Mouse (Mus musculus): ENCODE data around the gene Zfp398. TPM values are rescaled to one million over a fixed set of nuclear protein-coding genes. Genes with fewer than 3 reads are reported as not detected.

Gene Zfp398
- polyA plus RNA-seq, 1 experiment from 2014 or later, result 2.8 TPM

DNA sequence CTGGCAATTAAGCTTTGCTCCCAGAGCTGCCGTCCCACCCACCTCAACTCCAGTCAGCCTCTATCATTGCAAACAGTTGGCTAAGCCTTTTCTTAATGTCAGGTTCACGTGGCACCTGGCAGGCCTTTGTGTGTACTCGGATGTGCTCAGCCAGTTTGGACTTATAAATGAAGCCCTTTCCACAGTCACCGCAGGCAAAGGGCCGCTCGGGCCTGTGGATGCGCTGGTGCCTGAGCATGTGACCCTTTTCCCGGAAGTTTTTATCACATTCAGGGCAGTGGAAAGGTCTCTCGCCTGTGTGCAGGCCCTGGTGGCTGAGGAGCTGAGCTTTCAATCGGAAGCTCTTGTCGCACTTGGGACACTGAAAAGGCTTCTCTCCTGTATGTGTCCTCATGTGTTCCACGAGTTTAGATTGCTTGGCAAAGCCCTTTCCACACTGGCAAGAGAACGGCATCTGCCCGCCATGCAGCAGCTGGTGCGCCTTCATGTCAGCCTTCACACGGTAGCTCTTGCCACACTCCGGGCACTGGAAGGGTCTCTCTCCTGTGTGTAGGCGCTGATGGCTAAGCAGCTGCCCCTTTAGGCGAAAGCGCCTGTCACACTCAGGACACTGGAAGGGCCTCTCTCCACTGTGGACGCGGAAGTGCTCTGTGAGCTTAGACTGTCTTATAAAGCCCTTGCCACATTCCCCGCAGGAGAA is 15.7 kb upstream of the Zfp398 start:
- Histone ChIP-seq H3K27me3 (replicated peaks; ENCODE audit: control insufficient read depth, insufficient read depth, low read length) (no peaks in the 10 kb centered on the region), H3K9me3 (ENCODE audit: control insufficient read depth) (no peaks in the 10 kb centered on the region), H3K36me3 (ENCODE audit: control insufficient read depth, insufficient read depth) (peaks cover 26% of the 10 kb centered on the region), H3K27ac (ENCODE audit: low read depth, low read length) (no peak overlapping the region), H3K9ac (ENCODE audit: low read depth, low read length) (no peak overlapping the region), H3K4me1 (replicated peaks; ENCODE audit: control insufficient read depth, insufficient read depth, low read length) (no peaks in the 10 kb centered on the region), H3K4me2 (replicated peaks; ENCODE audit: low read depth) (no peak overlapping the region), H3K4me3 (ENCODE audit: low read depth, low read length) (no peak overlapping the region)
- 92% methylated on average over 23 of the region's 23 CpGs for WGBS
- no peak for ATAC-seq
- TF ChIP-seq CTCF (IDR thresholded peaks at IDR 0.05; ENCODE audit: low read depth), result no peak

DNA sequence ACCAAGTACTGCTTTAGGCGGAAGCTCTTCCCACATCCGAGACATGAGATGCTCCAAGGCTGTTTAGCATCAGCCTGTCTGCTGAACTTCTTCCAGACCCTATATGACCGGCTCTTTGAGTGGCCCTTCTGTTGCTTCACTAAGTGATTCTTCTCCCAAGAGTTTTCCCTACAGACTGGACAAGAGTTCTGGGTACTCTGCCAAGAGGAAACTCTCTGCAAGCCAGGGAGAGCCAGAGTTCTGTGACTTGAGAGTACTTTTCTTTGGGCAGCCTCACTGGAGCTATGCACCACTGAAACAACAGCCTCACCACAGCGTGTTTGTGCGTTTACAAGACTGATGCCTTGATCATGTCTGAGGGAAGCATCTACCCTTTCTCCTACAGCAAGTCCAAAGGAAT is 14.2 kb upstream of the Zfp398 start:
- Histone ChIP-seq H3K27me3 (replicated peaks; ENCODE audit: control insufficient read depth, insufficient read depth, low read length) (no peaks in the 10 kb centered on the region), H3K27ac (ENCODE audit: low read depth, low read length) (no peak overlapping the region), H3K9me3 (ENCODE audit: control insufficient read depth) (no peaks in the 10 kb centered on the region), H3K4me1 (replicated peaks; ENCODE audit: control insufficient read depth, insufficient read depth, low read length) (no peaks in the 10 kb centered on the region), H3K9ac (ENCODE audit: low read depth, low read length) (no peak overlapping the region), H3K36me3 (ENCODE audit: control insufficient read depth, insufficient read depth) (peaks cover 28% of the 10 kb centered on the region), H3K4me2 (replicated peaks; ENCODE audit: low read depth) (no peak overlapping the region), H3K4me3 (ENCODE audit: low read depth, low read length) (no peak overlapping the region)
- ATAC-seq, result no peak
- WGBS, result 82% methylated on average over 5 of the region's 5 CpGs
- no peak for TF ChIP-seq CTCF (IDR thresholded peaks at IDR 0.05; ENCODE audit: low read depth)

GRCm38 (mm10) chr6:47821776-47822175 is 13.7 kb upstream of the Zfp398 start:
- TF ChIP-seq CTCF (IDR thresholded peaks at IDR 0.05; ENCODE audit: low read depth), result no peak
- H3K36me3 ChIP-seq (ENCODE audit: control insufficient read depth, insufficient read depth), result peaks cover 28% of the 10 kb centered on the region
- no peaks in the 10 kb centered on the region for H3K9me3 ChIP-seq (ENCODE audit: control insufficient read depth)
- H3K4me1 ChIP-seq (replicated peaks; ENCODE audit: control insufficient read depth, insufficient read depth, low read length), result no peaks in the 10 kb centered on the region
- H3K27ac ChIP-seq (ENCODE audit: low read depth, low read length), result no peak overlapping the region
- no peak for ATAC-seq
- no peak overlapping the region for H3K4me3 ChIP-seq (ENCODE audit: low read depth, low read length)
- 93% methylated on average over 6 of the region's 6 CpGs for whole genome bisulfite sequencing
- H3K27me3 ChIP-seq (replicated peaks; ENCODE audit: control insufficient read depth, insufficient read depth, low read length), result no peaks in the 10 kb centered on the region
- no peak overlapping the region for H3K4me2 ChIP-seq (replicated peaks; ENCODE audit: low read depth)
- H3K9ac ChIP-seq (ENCODE audit: low read depth, low read length), result no peak overlapping the region

DNA sequence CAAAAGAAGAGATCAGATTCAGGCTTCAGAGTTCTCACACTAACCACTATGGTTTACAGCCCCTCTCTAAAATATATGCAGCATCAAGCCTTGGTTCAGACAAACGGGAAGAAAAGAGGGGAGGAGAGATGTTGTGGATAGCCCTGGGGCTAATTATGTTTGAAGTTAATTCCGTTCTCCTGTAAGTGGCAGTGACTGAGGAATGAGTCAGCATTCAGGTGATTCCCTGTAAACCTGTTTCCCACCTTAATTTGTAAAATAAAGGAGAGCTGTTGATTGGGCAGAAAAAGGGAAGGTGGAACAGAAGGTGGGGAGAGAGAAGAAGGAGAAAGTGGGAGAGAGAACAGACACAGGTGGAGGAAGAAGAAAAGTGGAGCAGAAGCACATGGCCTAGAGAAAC is 11.2 kb upstream of the Zfp398 start:
- no peaks in the 10 kb centered on the region for H3K27me3 ChIP-seq (replicated peaks; ENCODE audit: control insufficient read depth, insufficient read depth, low read length)
- H3K4me3 ChIP-seq (ENCODE audit: low read depth, low read length), result no peak overlapping the region
- no peak overlapping the region for H3K27ac ChIP-seq (ENCODE audit: low read depth, low read length)
- WGBS, result 64% methylated on average over 2 of the region's 2 CpGs
- H3K4me2 ChIP-seq (replicated peaks; ENCODE audit: low read depth), result no peak overlapping the region
- no peak for ATAC-seq
- TF ChIP-seq CTCF (IDR thresholded peaks at IDR 0.05; ENCODE audit: low read depth), result no peak
- no peak overlapping the region for H3K9ac ChIP-seq (ENCODE audit: low read depth, low read length)
- no peaks in the 10 kb centered on the region for H3K9me3 ChIP-seq (ENCODE audit: control insufficient read depth)
- H3K36me3 ChIP-seq (ENCODE audit: control insufficient read depth, insufficient read depth), result peaks cover 28% of the 10 kb centered on the region
- no peaks in the 10 kb centered on the region for H3K4me1 ChIP-seq (replicated peaks; ENCODE audit: control insufficient read depth, insufficient read depth, low read length)

GRCm38 (mm10) chr6:47827462-47827861 is 8.0 kb upstream of the Zfp398 start:
- Histone ChIP-seq H3K36me3 (ENCODE audit: control insufficient read depth, insufficient read depth) (peaks cover 17% of the 10 kb centered on the region; the same call in 1 of the 2 replicates), H3K9me3 (ENCODE audit: control insufficient read depth) (no peaks in the 10 kb centered on the region), H3K4me1 (replicated peaks; ENCODE audit: control insufficient read depth, insufficient read depth, low read length) (no peaks in the 10 kb centered on the region), H3K27ac (ENCODE audit: low read depth, low read length) (no peak overlapping the region), H3K4me3 (ENCODE audit: low read depth, low read length) (no peak overlapping the region), H3K4me2 (replicated peaks; ENCODE audit: low read depth) (no peak overlapping the region), H3K27me3 (replicated peaks; ENCODE audit: control insufficient read depth, insufficient read depth, low read length) (no peaks in the 10 kb centered on the region), H3K9ac (ENCODE audit: low read depth, low read length) (no peak overlapping the region)
- ATAC-seq, result no peak
- 95% methylated on average over 4 of the region's 4 CpGs for WGBS
- peak; percentile 17; the same call in 1 of the 2 replicates for TF ChIP-seq CTCF (IDR thresholded peaks at IDR 0.05; ENCODE audit: low read depth)

GRCm38 (mm10) chr6:47828950-47829349 is 6.5 kb upstream of the Zfp398 start:
- H3K4me2 ChIP-seq (replicated peaks; ENCODE audit: low read depth), result no peak overlapping the region
- no peak overlapping the region for H3K4me3 ChIP-seq (ENCODE audit: low read depth, low read length)
- 37% methylated on average over 1 of the region's 1 CpGs for WGBS
- no peak overlapping the region for H3K9ac ChIP-seq (ENCODE audit: low read depth, low read length)
- peaks cover 10% of the 10 kb centered on the region; the same call in 1 of the 2 replicates for H3K36me3 ChIP-seq (ENCODE audit: control insufficient read depth, insufficient read depth)
- H3K4me1 ChIP-seq (replicated peaks; ENCODE audit: control insufficient read depth, insufficient read depth, low read length), result no peaks in the 10 kb centered on the region
- no peaks in the 10 kb centered on the region for H3K9me3 ChIP-seq (ENCODE audit: control insufficient read depth)
- H3K27ac ChIP-seq (ENCODE audit: low read depth, low read length), result no peak overlapping the region
- H3K27me3 ChIP-seq (replicated peaks; ENCODE audit: control insufficient read depth, insufficient read depth, low read length), result no peaks in the 10 kb centered on the region
- TF ChIP-seq CTCF (IDR thresholded peaks at IDR 0.05; ENCODE audit: low read depth), result peak; percentile 78
- no peak for ATAC-seq
